ENCODE assay signal across 23 mouse cellular contexts in genomic region chr12:82731587-82731986, GRCm38 (mm10).
A peak's percentile ranks its signal among the peaks of the same experiment; 100 is the strongest.
DNase-seq lines count a peak whose midpoint lies in the region; ATAC-seq and TF ChIP-seq lines count a peak whose summit lies in the region.
"Had no signal": no experiment of that assay in that cellular context is flagged by ENCODE, and none has a peak within 500 bp of the region (broad histone marks: within the 10 kb centered on the region; RNA-seq: fewer than 3 reads in every experiment).

No protein-coding gene starts in this region.

- H3K4me3 ChIP-seq in heart, embryonic 12.5 days: no peak overlapping the region
- H3K4me3 ChIP-seq: embryonic facial prominence, embryonic 15.5 days; forebrain, embryonic 15.5 days; hindbrain, embryonic 13.5 days; layer of hippocampus, adult 2 months; limb, embryonic 15.5 days; midbrain, embryonic 12.5 days; neural tube, embryonic 15.5 days had no signal

- H3K9me3 ChIP-seq in heart, embryonic 12.5 days (replicated peaks): no peaks in the 10 kb centered on the region
- H3K9me3 ChIP-seq: embryonic facial prominence, embryonic 15.5 days; forebrain, embryonic 15.5 days; hindbrain, embryonic 13.5 days; limb, embryonic 15.5 days; midbrain, embryonic 12.5 days; neural tube, embryonic 15.5 days had no signal

- 0 out of 2 replicates have a peak, but pooled peaks cover 6% of the 10 kb centered on the region for H3K4me1 ChIP-seq in heart, embryonic 12.5 days (replicated peaks)
- H3K4me1 ChIP-seq: hindbrain, embryonic 13.5 days; limb, embryonic 15.5 days; midbrain, embryonic 12.5 days; neural tube, embryonic 15.5 days had no signal

- TF ChIP-seq CTCF in Patski (IDR thresholded peaks at IDR 0.05): no peak

- ATAC-seq in heart, embryonic 12.5 days (ENCODE audit: insufficient number of reproducible peaks, low FRiP score): no peak
- peak; percentile 4 for ATAC-seq in Patski
- ATAC-seq: forebrain, embryonic 15.5 days had no signal

- no peak for DNase-seq in heart, postnatal 10 days
- peak; percentile 46 to 48 for DNase-seq in right cerebral cortex, postnatal 10 days (ENCODE audit: low spot score in 2 of 2)
- DNase-seq in right cerebral cortex, postnatal 25 days: no peak
- DNase-seq in Patski (ENCODE audit: low read depth, low spot score): peak; percentile 10
- DNase-seq in right cerebral cortex, postnatal 14 days: peak; percentile 26
- no peak for DNase-seq in ovary, postnatal 10 days (ENCODE audit: low spot score)
- DNase-seq: adrenal gland, postnatal 25 days; cerebellum, adult 9-10 months; heart, postnatal 36 days; kidney, adult 18-20 months; kidney, postnatal 25 days; layer of hippocampus, postnatal 36 days; left cerebral cortex, postnatal 4 days; lung, embryonic 14.5 days had no signal

- intact Hi-C loops in heart, postnatal 10 days (cut with DNase I): no loop called here

- H3K27me3 ChIP-seq in heart, embryonic 12.5 days (replicated peaks): no peaks in the 10 kb centered on the region
- no peaks in the 10 kb centered on the region for H3K27me3 ChIP-seq in Patski
- H3K27me3 ChIP-seq: embryonic facial prominence, embryonic 15.5 days; forebrain, embryonic 15.5 days; hindbrain, embryonic 13.5 days; limb, embryonic 15.5 days; midbrain, embryonic 12.5 days; neural tube, embryonic 15.5 days had no signal

- CTCF ChIA-PET in Patski (lab: Charles Lee): no interaction called here

- POLR2A ChIA-PET in Patski (lab: Charles Lee): no interaction called here

- in situ Hi-C loops in Patski (cut with MboI; ENCODE audit: low pct_unique_long_range_greater_than_20kb): no loop called here

- no peaks in the 10 kb centered on the region for H3K36me3 ChIP-seq in heart, embryonic 12.5 days
- H3K36me3 ChIP-seq: embryonic facial prominence, embryonic 15.5 days; forebrain, embryonic 15.5 days; hindbrain, embryonic 13.5 days; limb, embryonic 15.5 days; midbrain, embryonic 12.5 days; neural tube, embryonic 15.5 days had no signal

- H3K4me2 ChIP-seq in heart, embryonic 12.5 days: no peak overlapping the region
- H3K4me2 ChIP-seq: embryonic facial prominence, embryonic 15.5 days; forebrain, embryonic 15.5 days; hindbrain, embryonic 13.5 days; limb, embryonic 15.5 days; lung, embryonic 14.5 days; midbrain, embryonic 12.5 days; neural tube, embryonic 15.5 days had no signal

- WGBS in heart, embryonic 12.5 days: 49% methylated on average over 7 of the region's 7 CpGs

- peak overlapping the region; percentile 17; the same call in 1 of the 2 replicates for H3K27ac ChIP-seq in heart, embryonic 12.5 days (ENCODE audit: poor library complexity, severe bottlenecking)
- H3K27ac ChIP-seq: embryonic facial prominence, embryonic 15.5 days; forebrain, embryonic 15.5 days; hindbrain, embryonic 13.5 days; layer of hippocampus, adult 2 months; limb, embryonic 15.5 days; liver, embryonic 14.5 days; midbrain, embryonic 12.5 days; neural tube, embryonic 15.5 days had no signal

- no peak overlapping the region for H3K9ac ChIP-seq in heart, embryonic 12.5 days
- H3K9ac ChIP-seq: embryonic facial prominence, embryonic 15.5 days; forebrain, embryonic 15.5 days; hindbrain, embryonic 13.5 days; limb, embryonic 15.5 days; liver, embryonic 14.5 days; lung, embryonic 14.5 days; midbrain, embryonic 12.5 days; neural tube, embryonic 15.5 days had no signal

Comparison
In these comparisons a context has a peak if more than half of its experiments do, and no peak if none do; other contexts are left out.
1. DNase-seq: peak in right cerebral cortex, postnatal 10 days (2 of 2), Patski (single experiment) and right cerebral cortex, postnatal 14 days (single experiment); none in heart, postnatal 10 days (0 of 2), right cerebral cortex, postnatal 25 days (single experiment) and ovary, postnatal 10 days (single experiment).